Mouse (Mus musculus) kidney, embryonic 15.5 days (tissue): Measurements from ENCODE around the gene Ntf3. TPM values are rescaled to one million over a fixed set of nuclear protein-coding genes. Genes with fewer than 3 reads are reported as not detected.

Source experiments
- ATAC-seq: fragments of 200-750 bp; cut with Nextera tagmentation; replicated peaks from 2 replicates; pipeline ENCODE4 v1.8.0; 2017; ENCODE audit warnings: moderate TSS enrichment; ENCODE audit not compliant: low FRiP score
- H3K27ac ChIP-seq: fragments of 300-500 bp; sonication (generic); 2 replicates; pipeline ENCODE4 v1.5.1; 2015; ENCODE audit warnings: mild to moderate bottlenecking, inconsistent platforms
- H3K27me3 ChIP-seq: fragments of 300-500 bp; sonication (generic); 2 replicates; pipeline ENCODE4 v1.6.1; 2015; ENCODE audit warnings: inconsistent platforms
- H3K36me3 ChIP-seq: fragments of 300-500 bp; sonication (generic); 2 replicates; pipeline ENCODE4 v1.6.1; 2015; ENCODE audit warnings: inconsistent platforms
- H3K4me1 ChIP-seq: fragments of 300-500 bp; sonication (generic); 2 replicates; pipeline ENCODE4 v1.6.1; 2015; ENCODE audit warnings: inconsistent platforms
- H3K4me2 ChIP-seq: fragments of 300-500 bp; sonication (generic); 2 replicates; pipeline ENCODE4 v1.6.1; 2015; ENCODE audit warnings: moderate library complexity, mild to moderate bottlenecking, inconsistent platforms
- H3K4me3 ChIP-seq: fragments of 300-500 bp; sonication (generic); replicated peaks from 2 replicates; pipeline ENCODE4 v1.5.1; 2015; ENCODE audit warnings: mild to moderate bottlenecking, inconsistent platforms
- H3K9ac ChIP-seq: fragments of 300-500 bp; sonication (generic); 2 replicates; pipeline ENCODE4 v1.6.1; 2015; ENCODE audit warnings: mild to moderate bottlenecking, inconsistent platforms
- H3K9me3 ChIP-seq: fragments of 300-500 bp; sonication (generic); replicated peaks from 2 replicates; pipeline ENCODE4 v1.6.1; 2016; ENCODE audit warnings: inconsistent platforms
- WGBS: fragments of 180-500 bp; shearing (Covaris S2); methylation state at CpG from one replicate; pipeline ENCODE4 v1.1.7; 2015; ENCODE audit warnings: mixed read lengths; 5-methylcytosine and 5-hydroxymethylcytosine counted together
- polyA plus RNA-seq: library from polyadenylated mRNA; unstranded; fragments of >200 nt; fragmentation: Nextera tagmentation; extraction: Ambion mirVana; gene quantifications from 2 replicates; pipeline ENCODE4 v1.2.1, GENCODE M21; 2015

The Ntf3 gene
- polyA plus RNA-seq: 16.2 and 16.6 TPM in 2 replicates

GRCm38 (mm10) chr6:126166548-126167207 lies at the start of gene Ntf3:
Gene Ntf3 (minus strand): TSS chr6:126166910.
- Histone ChIP-seq H3K36me3 (no peaks in the 10 kb centered on the region), H3K9me3 (no peaks in the 10 kb centered on the region), H3K9ac (peak within 1 kb of the TSS; percentile 37), H3K4me1 (peaks cover 56% of the 10 kb centered on the region), H3K4me2 (peak within 1 kb of the TSS; percentile 92), H3K4me3 (peak within 1 kb of the TSS; percentile 60), H3K27me3 (0 out of 2 replicates have a peak, but pooled peaks cover 11% of the 10 kb centered on the region), H3K27ac (peak within 1 kb of the TSS; percentile 76)
- ATAC-seq: peak; percentile 15; the same call in 1 of the 2 replicates
- WGBS: under 1% methylated on average over 27 of the region's 27 CpGs

- Histone ChIP-seq H3K9me3 (no peaks in the 10 kb centered on the region), H3K27me3 (no peaks in the 10 kb centered on the region), H3K4me2 (no peak overlapping the region), H3K27ac (no peak overlapping the region), H3K4me3 (no peak overlapping the region), H3K4me1 (no peaks in the 10 kb centered on the region), H3K36me3 (no peaks in the 10 kb centered on the region), H3K9ac (no peak overlapping the region)
- WGBS: 78% methylated on average over 5 of the region's 5 CpGs
- no peak for ATAC-seq
These were observed 46.6 kb upstream of the Ntf3 start for GRCm38 (mm10) chr6:126213330-126213729.

GRCm38 (mm10) chr6:126203366-126203765 lies 36.7 kb upstream of the Ntf3 start:
- Histone ChIP-seq H3K9me3 (no peaks in the 10 kb centered on the region), H3K4me2 (no peak overlapping the region), H3K4me1 (peaks cover 21% of the 10 kb centered on the region), H3K36me3 (no peaks in the 10 kb centered on the region), H3K27me3 (no peaks in the 10 kb centered on the region), H3K9ac (no peak overlapping the region), H3K4me3 (no peak overlapping the region), H3K27ac (no peak overlapping the region; the same call in 1 of the 2 replicates)
- ATAC-seq: 0 out of 2 replicates have a peak, but pooled peaks have one; percentile 40
- 59% methylated on average over 4 of the region's 4 CpGs for WGBS

- WGBS: 22% methylated on average over 7 of the region's 7 CpGs
- no peaks in the 10 kb centered on the region for H3K36me3 ChIP-seq
- H3K27me3 ChIP-seq: no peaks in the 10 kb centered on the region
- H3K27ac ChIP-seq: peak overlapping the region; percentile 54
- H3K4me2 ChIP-seq: no peak overlapping the region
- peak; percentile 91 for ATAC-seq
- H3K9me3 ChIP-seq: no peaks in the 10 kb centered on the region
- no peak overlapping the region for H3K4me3 ChIP-seq
- H3K9ac ChIP-seq: no peak overlapping the region
- H3K4me1 ChIP-seq: peaks cover 21% of the 10 kb centered on the region
These were observed 36.2 kb upstream of the Ntf3 start for GRCm38 (mm10) chr6:126202959-126203358.

- H3K4me3 ChIP-seq: no peak overlapping the region
- no peaks in the 10 kb centered on the region for H3K36me3 ChIP-seq
- H3K27ac ChIP-seq: no peak overlapping the region
- peaks cover 21% of the 10 kb centered on the region for H3K4me1 ChIP-seq
- peak; percentile 87 for ATAC-seq
- WGBS: 43% methylated on average over 2 of the region's 2 CpGs
- no peaks in the 10 kb centered on the region for H3K27me3 ChIP-seq
- no peaks in the 10 kb centered on the region for H3K9me3 ChIP-seq
- H3K4me2 ChIP-seq: no peak overlapping the region
- no peak overlapping the region for H3K9ac ChIP-seq
These were observed 35.0 kb upstream of the Ntf3 start for GRCm38 (mm10) chr6:126201721-126202120.

GRCm38 (mm10) chr6:126199916-126200315 lies 33.2 kb upstream of the Ntf3 start:
- Histone ChIP-seq H3K36me3 (no peaks in the 10 kb centered on the region), H3K4me2 (no peak overlapping the region), H3K4me3 (no peak overlapping the region), H3K4me1 (peaks cover 21% of the 10 kb centered on the region), H3K9me3 (no peaks in the 10 kb centered on the region), H3K27me3 (no peaks in the 10 kb centered on the region), H3K9ac (no peak overlapping the region), H3K27ac (no peak overlapping the region)
- ATAC-seq: no peak
- WGBS: 84% methylated on average over 2 of the region's 2 CpGs

GRCm38 (mm10) chr6:126194760-126195159 lies 28.1 kb upstream of the Ntf3 start:
- WGBS: 23% methylated on average over 4 of the region's 4 CpGs
- 0 out of 2 replicates have a peak, but pooled peaks have one; percentile 52 for ATAC-seq
- no peak overlapping the region for H3K4me3 ChIP-seq

GRCm38 (mm10) chr6:126190218-126190871 lies 23.6 kb upstream of the Ntf3 start:
- WGBS: 55% methylated on average over 10 of the region's 10 CpGs
- no peak overlapping the region for H3K4me3 ChIP-seq
- no peak overlapping the region for H3K4me2 ChIP-seq
- H3K36me3 ChIP-seq: no peaks in the 10 kb centered on the region
- ATAC-seq: peak; percentile 52; the same call in 1 of the 2 replicates
- H3K4me1 ChIP-seq: peaks cover 4% of the 10 kb centered on the region; the same call in 1 of the 2 replicates
- no peak overlapping the region for H3K27ac ChIP-seq
- H3K9ac ChIP-seq: no peak overlapping the region
- no peaks in the 10 kb centered on the region for H3K27me3 ChIP-seq
- H3K9me3 ChIP-seq: no peaks in the 10 kb centered on the region

More at GRCm38 (mm10) chr6:126194760-126195159, 28.1 kb upstream of the Ntf3 start:
- no peak overlapping the region for H3K9ac ChIP-seq
- H3K36me3 ChIP-seq: no peaks in the 10 kb centered on the region
- H3K9me3 ChIP-seq: no peaks in the 10 kb centered on the region
- no peak overlapping the region for H3K4me2 ChIP-seq
- 0 out of 2 replicates have a peak, but pooled peaks cover 3% of the 10 kb centered on the region for H3K4me1 ChIP-seq
- no peak overlapping the region for H3K27ac ChIP-seq
- no peaks in the 10 kb centered on the region for H3K27me3 ChIP-seq

GRCm38 (mm10) chr6:126187400-126187799 lies 20.7 kb upstream of the Ntf3 start:
- no peaks in the 10 kb centered on the region; the same call in 1 of the 2 replicates for H3K27me3 ChIP-seq
- H3K4me1 ChIP-seq: peaks cover 6% of the 10 kb centered on the region; the same call in 1 of the 2 replicates
- H3K27ac ChIP-seq: no peak overlapping the region
- WGBS: 76% methylated on average over 8 of the region's 8 CpGs
- no peaks in the 10 kb centered on the region for H3K36me3 ChIP-seq
- no peaks in the 10 kb centered on the region for H3K9me3 ChIP-seq
- H3K4me2 ChIP-seq: no peak overlapping the region
- no peak overlapping the region for H3K9ac ChIP-seq
- ATAC-seq: no peak
- H3K4me3 ChIP-seq: no peak overlapping the region

- WGBS: 91% methylated on average over 1 of the region's 1 CpGs
These were observed 19.4 kb upstream of the Ntf3 start for GRCm38 (mm10) chr6:126186116-126186515.

GRCm38 (mm10) chr6:126172071-126172470 lies 5.4 kb upstream of the Ntf3 start:
- no peaks in the 10 kb centered on the region for H3K9me3 ChIP-seq
- peaks cover 7% of the 10 kb centered on the region for H3K4me1 ChIP-seq
- no peaks in the 10 kb centered on the region; the same call in 1 of the 2 replicates for H3K27me3 ChIP-seq
- no peaks in the 10 kb centered on the region for H3K36me3 ChIP-seq
- H3K4me3 ChIP-seq: no peak overlapping the region
- WGBS: 89% methylated on average over 1 of the region's 1 CpGs
- H3K27ac ChIP-seq: no peak overlapping the region
- no peak for ATAC-seq
- no peak overlapping the region for H3K9ac ChIP-seq
- no peak overlapping the region for H3K4me2 ChIP-seq

More at GRCm38 (mm10) chr6:126186116-126186515, 19.4 kb upstream of the Ntf3 start:
- no peaks in the 10 kb centered on the region for H3K9me3 ChIP-seq
- no peak overlapping the region for H3K27ac ChIP-seq
- no peaks in the 10 kb centered on the region for H3K36me3 ChIP-seq
- H3K4me2 ChIP-seq: no peak overlapping the region
- no peak overlapping the region for H3K4me3 ChIP-seq
- no peak overlapping the region for H3K9ac ChIP-seq
- no peaks in the 10 kb centered on the region; the same call in 1 of the 2 replicates for H3K27me3 ChIP-seq
- peaks cover 6% of the 10 kb centered on the region; the same call in 1 of the 2 replicates for H3K4me1 ChIP-seq
- ATAC-seq: no peak

GRCm38 (mm10) chr6:126170772-126171171 lies 4.1 kb upstream of the Ntf3 start:
- no peak overlapping the region for H3K9ac ChIP-seq
- ATAC-seq: no peak
- 75% methylated on average over 4 of the region's 4 CpGs for whole genome bisulfite sequencing

More at GRCm38 (mm10) chr6:126170772-126171171, 4.1 kb upstream of the Ntf3 start:
- H3K36me3 ChIP-seq: no peaks in the 10 kb centered on the region
- H3K27ac ChIP-seq: no peak overlapping the region
- H3K9me3 ChIP-seq: no peaks in the 10 kb centered on the region
- H3K4me1 ChIP-seq: peaks cover 20% of the 10 kb centered on the region
- no peak overlapping the region for H3K4me3 ChIP-seq
- no peak overlapping the region for H3K4me2 ChIP-seq
- no peaks in the 10 kb centered on the region; the same call in 1 of the 2 replicates for H3K27me3 ChIP-seq
